Mouse (Mus musculus) hindbrain, embryonic 13.5 days (tissue): Measurements from ENCODE around the gene Gyg. TPM values are rescaled to one million over a fixed set of nuclear protein-coding genes. Genes with fewer than 3 reads are reported as not detected.

Source experiments
- ATAC-seq: fragments of 200-750 bp; cut with Nextera tagmentation; 2 replicates; pipeline ENCODE4 v1.8.0; 2017; ENCODE audit warnings: moderate TSS enrichment; ENCODE audit not compliant: low FRiP score
- H3K27ac ChIP-seq: fragments of 300-500 bp; sonication (generic); 2 replicates; pipeline ENCODE4 v1.5.1; 2015; ENCODE audit warnings: inconsistent platforms, mild to moderate bottlenecking, moderate library complexity
- H3K27me3 ChIP-seq: fragments of 300-500 bp; sonication (generic); 2 replicates; pipeline ENCODE4 v1.6.1; 2015; ENCODE audit warnings: mild to moderate bottlenecking, inconsistent platforms
- H3K36me3 ChIP-seq: fragments of 300-500 bp; sonication (generic); 2 replicates; pipeline ENCODE4 v1.6.1; 2015; ENCODE audit warnings: mild to moderate bottlenecking, inconsistent platforms
- H3K4me1 ChIP-seq: fragments of 300-500 bp; sonication (generic); replicated peaks from 2 replicates; pipeline ENCODE4 v1.6.1; 2015; ENCODE audit warnings: inconsistent platforms
- H3K4me2 ChIP-seq: fragments of 300-500 bp; sonication (generic); 2 replicates; pipeline ENCODE4 v1.6.1; 2015; ENCODE audit warnings: inconsistent platforms, mild to moderate bottlenecking, moderate library complexity
- H3K4me3 ChIP-seq: fragments of 300-500 bp; sonication (generic); 2 replicates; pipeline ENCODE4 v1.5.1; 2015; ENCODE audit warnings: mild to moderate bottlenecking, inconsistent platforms
- H3K9ac ChIP-seq: fragments of 300-500 bp; sonication (generic); 2 replicates; pipeline ENCODE4 v1.6.1; 2015; ENCODE audit warnings: mild to moderate bottlenecking, inconsistent platforms
- H3K9me3 ChIP-seq: fragments of 300-500 bp; sonication (generic); 2 replicates; pipeline ENCODE4 v1.6.1; 2016; ENCODE audit warnings: inconsistent platforms
- WGBS: fragments of 180-500 bp; shearing (Covaris S2); methylation state at CpG from one replicate; pipeline ENCODE4 v1.1.7; 2015; 5-methylcytosine and 5-hydroxymethylcytosine counted together
- polyA plus RNA-seq: library from polyadenylated mRNA; unstranded; fragments of >200 nt; fragmentation: Nextera tagmentation; extraction: Ambion mirVana; gene quantifications from 2 replicates; pipeline ENCODE4 v1.2.1, GENCODE M21; 2015

The Gyg gene
- polyA plus RNA-seq, 1 experiment from 2014 or later, result 34.8 TPM

DNA sequence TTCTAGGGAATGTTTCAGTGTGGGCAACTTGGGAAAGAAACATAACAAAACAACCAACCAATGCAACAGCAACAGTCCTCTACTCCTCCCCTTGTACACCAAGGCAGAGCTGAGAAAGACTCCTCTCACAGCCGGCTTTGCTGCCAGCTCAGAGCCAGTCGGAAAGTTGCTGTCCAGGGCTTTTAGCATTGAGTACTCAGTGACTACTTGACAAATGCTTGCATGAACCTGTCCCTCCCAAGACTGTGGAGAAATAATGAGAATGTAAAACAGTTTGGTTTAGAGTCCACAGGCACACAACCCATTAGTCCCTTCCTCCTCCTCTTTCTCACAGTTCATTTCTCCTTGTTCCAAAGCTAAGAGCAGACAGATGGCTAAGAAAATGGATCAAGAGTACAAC lies 10.7 kb downstream of the Gyg start:
- no peaks in the 10 kb centered on the region for H3K9me3 ChIP-seq
- no peak for ATAC-seq
- no peaks in the 10 kb centered on the region for H3K27me3 ChIP-seq
- no peaks in the 10 kb centered on the region for H3K36me3 ChIP-seq
- H3K4me2 ChIP-seq, result no peak overlapping the region
- no peak overlapping the region for H3K4me3 ChIP-seq
- no peaks in the 10 kb centered on the region for H3K4me1 ChIP-seq
- H3K27ac ChIP-seq, result no peak overlapping the region
- 58% methylated on average over 2 of the region's 2 CpGs for WGBS
- H3K9ac ChIP-seq, result no peak overlapping the region

DNA sequence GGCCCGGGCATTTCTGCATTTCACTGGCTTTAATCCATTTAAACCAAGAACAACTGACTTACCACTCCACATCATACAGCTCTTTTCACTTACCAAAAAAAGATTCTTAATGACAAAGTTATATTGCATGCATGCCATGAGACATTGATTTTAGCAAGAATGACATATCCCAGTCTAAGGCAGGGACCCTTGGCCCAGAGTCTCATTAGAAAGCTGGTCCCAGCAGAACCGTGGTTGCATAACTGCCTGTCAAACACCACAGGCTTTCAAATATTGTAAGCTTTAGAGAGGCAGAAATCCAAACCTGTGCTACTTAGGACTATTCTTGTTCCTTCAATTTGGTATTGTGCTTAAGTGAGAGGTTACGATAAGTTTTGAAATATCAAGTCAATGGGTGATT lies 11.4 kb downstream of the Gyg start:
- H3K36me3 ChIP-seq, result no peaks in the 10 kb centered on the region
- no peaks in the 10 kb centered on the region for H3K4me1 ChIP-seq
- H3K27ac ChIP-seq, result no peak overlapping the region
- ATAC-seq, result no peak
- no peak overlapping the region for H3K9ac ChIP-seq
- H3K4me2 ChIP-seq, result no peak overlapping the region
- no peaks in the 10 kb centered on the region for H3K9me3 ChIP-seq
- no peak overlapping the region for H3K4me3 ChIP-seq
- 85% methylated on average over 3 of the region's 3 CpGs for WGBS
- no peaks in the 10 kb centered on the region for H3K27me3 ChIP-seq

DNA sequence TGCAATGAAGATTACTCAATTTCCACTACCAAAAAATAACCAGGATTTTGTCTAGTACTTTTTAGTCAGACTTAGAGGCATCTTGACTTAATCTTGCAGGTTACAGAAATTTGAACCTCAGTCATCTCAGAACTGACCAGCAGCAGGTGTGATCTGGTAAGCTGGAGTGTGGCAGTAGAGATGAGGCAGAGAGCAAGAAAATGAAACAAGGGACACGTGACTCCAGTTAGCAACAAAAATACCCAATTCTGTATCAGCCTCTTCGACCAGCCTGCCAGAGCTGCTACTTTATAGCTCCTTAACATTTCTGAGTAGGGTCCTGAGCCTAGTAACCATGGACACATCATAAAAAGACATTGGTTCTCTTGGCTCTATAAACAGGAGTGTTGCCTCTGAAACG lies 12.5 kb downstream of the Gyg start:
- H3K4me2 ChIP-seq, result no peak overlapping the region
- no peak for ATAC-seq
- no peaks in the 10 kb centered on the region for H3K36me3 ChIP-seq
- H3K27ac ChIP-seq, result no peak overlapping the region
- H3K27me3 ChIP-seq, result no peaks in the 10 kb centered on the region
- H3K4me1 ChIP-seq, result no peaks in the 10 kb centered on the region
- H3K9me3 ChIP-seq, result no peaks in the 10 kb centered on the region
- H3K9ac ChIP-seq, result no peak overlapping the region
- H3K4me3 ChIP-seq, result no peak overlapping the region
- WGBS, result 88% methylated on average over 3 of the region's 3 CpGs

DNA sequence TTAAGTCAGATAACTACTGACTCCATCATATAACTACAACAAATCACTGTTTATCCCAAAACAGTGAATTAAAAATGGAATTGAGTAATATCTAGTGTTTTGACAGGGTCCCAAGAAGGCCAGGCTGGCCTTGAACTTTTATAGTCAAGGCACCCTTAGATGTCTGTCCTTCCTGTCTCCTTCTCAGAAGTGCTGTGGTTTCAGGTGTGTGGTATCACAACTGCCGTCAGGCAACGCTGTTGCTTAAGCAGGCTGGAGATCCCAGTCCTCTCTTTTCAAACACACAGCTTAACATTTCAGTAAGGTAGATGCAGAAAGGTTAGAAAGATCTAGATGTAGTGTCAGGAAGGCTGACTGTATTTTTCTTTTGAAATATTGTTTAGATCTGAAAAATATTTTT lies 13.0 kb downstream of the Gyg start:
- Histone ChIP-seq H3K4me3 (no peak overlapping the region), H3K27ac (no peak overlapping the region), H3K9me3 (no peaks in the 10 kb centered on the region), H3K27me3 (no peaks in the 10 kb centered on the region), H3K4me1 (no peaks in the 10 kb centered on the region), H3K4me2 (no peak overlapping the region), H3K9ac (no peak overlapping the region), H3K36me3 (no peaks in the 10 kb centered on the region)
- WGBS, result 93% methylated on average over 2 of the region's 2 CpGs
- no peak for ATAC-seq

DNA sequence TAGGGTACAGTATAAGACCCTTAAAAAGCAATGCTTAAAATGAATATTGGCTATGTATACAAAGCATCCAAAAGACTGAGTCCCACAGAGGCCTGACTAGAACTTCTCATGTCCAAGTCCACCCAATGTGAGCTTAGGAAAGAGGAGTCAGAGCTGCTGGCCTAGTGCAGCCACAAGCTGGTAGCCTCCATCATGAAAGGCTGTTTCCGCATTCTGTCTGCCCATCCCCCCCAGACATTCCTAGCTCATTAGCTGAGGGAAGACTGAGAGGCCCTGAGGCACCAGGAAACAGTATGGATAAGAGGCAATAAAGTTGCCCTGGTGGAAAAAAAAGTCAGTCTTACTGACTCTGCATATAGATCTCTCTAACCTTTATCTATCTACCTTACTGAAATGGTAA lies 13.4 kb downstream of the Gyg start:
- H3K4me3 ChIP-seq, result no peak overlapping the region
- no peak overlapping the region for H3K9ac ChIP-seq
- H3K4me1 ChIP-seq, result no peaks in the 10 kb centered on the region
- ATAC-seq, result no peak
- no peaks in the 10 kb centered on the region for H3K27me3 ChIP-seq
- H3K9me3 ChIP-seq, result no peaks in the 10 kb centered on the region
- 43% methylated on average over 1 of the region's 1 CpGs for WGBS
- no peak overlapping the region for H3K4me2 ChIP-seq
- H3K27ac ChIP-seq, result no peak overlapping the region
- no peaks in the 10 kb centered on the region for H3K36me3 ChIP-seq

DNA sequence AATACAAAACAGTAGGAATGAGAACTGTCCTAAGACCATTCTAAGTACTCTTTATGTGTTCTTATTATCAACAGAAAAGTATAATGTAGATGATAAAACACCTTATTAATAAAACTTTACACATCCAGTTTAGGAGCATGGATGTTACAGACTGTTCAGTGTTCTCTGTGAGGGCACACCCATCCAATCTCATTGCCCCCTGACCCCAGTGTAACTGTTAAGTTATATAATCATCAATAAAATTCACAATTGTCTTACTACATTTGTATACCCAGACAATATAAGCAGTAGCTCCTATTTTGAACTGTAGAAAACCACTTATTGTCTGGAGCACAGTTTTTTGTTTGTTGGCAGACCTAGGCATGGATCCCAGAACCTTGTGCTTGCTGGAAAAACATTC lies 13.9 kb downstream of the Gyg start:
- no peak for ATAC-seq
- Histone ChIP-seq H3K4me2 (no peak overlapping the region), H3K27me3 (no peaks in the 10 kb centered on the region), H3K27ac (no peak overlapping the region), H3K4me1 (no peaks in the 10 kb centered on the region), H3K9ac (no peak overlapping the region), H3K9me3 (no peaks in the 10 kb centered on the region), H3K4me3 (no peak overlapping the region), H3K36me3 (no peaks in the 10 kb centered on the region)

DNA sequence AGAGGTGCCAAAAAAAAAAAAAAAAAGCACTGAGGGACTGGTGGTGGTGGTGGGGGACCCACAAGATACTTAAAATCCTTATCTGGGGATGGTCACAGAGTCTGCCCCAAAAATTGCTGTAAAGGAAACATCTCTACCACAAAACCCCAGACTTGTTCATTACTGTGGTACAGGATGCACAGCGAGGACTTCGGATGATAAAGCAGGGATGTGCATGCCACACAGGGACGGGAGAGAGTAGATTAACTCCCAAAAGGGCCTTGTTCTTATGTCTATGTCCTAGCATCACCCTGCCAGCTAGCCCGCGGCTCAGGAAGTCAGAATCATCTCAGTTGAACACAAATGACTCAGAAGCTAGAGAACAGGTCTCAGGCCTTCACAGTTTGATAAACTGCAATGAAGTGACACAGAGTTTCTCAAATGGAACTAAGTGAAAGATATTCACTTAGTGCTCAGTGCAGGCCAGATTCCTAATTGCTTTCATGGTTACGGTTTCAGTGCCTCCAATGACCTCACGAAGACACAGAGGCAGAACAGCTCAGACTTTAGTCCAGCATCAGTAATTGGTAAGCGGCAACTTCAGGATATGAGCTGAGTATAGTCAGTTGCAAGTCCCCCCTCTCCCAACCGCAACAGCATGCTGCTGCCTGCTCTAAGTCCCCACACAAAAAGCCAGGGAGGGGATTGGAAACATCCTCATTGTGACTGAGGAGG lies 18.1 kb downstream of the Gyg start:
- no peak overlapping the region for H3K9ac ChIP-seq
- no peaks in the 10 kb centered on the region for H3K36me3 ChIP-seq
- H3K4me3 ChIP-seq, result no peak overlapping the region
- no peaks in the 10 kb centered on the region for H3K9me3 ChIP-seq
- no peaks in the 10 kb centered on the region for H3K4me1 ChIP-seq
- H3K4me2 ChIP-seq, result no peak overlapping the region
- no peaks in the 10 kb centered on the region for H3K27me3 ChIP-seq
- WGBS, result 89% methylated on average over 9 of the region's 9 CpGs
- ATAC-seq, result no peak
- no peak overlapping the region for H3K27ac ChIP-seq

DNA sequence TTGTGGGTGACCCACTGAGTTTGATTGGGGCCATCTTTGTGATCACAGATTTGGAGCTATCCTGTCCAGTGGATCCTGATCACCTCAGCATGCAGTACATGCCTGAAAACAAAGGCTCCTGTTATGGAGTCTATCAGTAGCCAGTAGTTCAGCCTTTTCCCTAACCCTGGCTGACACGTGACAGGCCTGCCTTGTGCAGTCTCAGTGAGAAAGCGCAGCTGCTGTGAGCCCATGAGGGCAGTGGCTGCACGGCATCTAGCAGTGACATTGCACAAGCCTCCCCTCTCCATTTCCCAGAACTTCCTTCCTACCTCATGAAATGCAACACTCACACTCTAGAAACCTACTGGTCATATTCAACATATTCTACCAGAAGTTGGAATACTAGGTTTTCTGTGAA lies 20.6 kb downstream of the Gyg start:
- Histone ChIP-seq H3K4me1 (no peaks in the 10 kb centered on the region), H3K36me3 (no peaks in the 10 kb centered on the region), H3K27me3 (no peaks in the 10 kb centered on the region), H3K4me3 (no peak overlapping the region), H3K9ac (no peak overlapping the region), H3K9me3 (no peaks in the 10 kb centered on the region), H3K27ac (no peak overlapping the region), H3K4me2 (no peak overlapping the region)
- no peak for ATAC-seq
- WGBS, result 66% methylated on average over 3 of the region's 3 CpGs

DNA sequence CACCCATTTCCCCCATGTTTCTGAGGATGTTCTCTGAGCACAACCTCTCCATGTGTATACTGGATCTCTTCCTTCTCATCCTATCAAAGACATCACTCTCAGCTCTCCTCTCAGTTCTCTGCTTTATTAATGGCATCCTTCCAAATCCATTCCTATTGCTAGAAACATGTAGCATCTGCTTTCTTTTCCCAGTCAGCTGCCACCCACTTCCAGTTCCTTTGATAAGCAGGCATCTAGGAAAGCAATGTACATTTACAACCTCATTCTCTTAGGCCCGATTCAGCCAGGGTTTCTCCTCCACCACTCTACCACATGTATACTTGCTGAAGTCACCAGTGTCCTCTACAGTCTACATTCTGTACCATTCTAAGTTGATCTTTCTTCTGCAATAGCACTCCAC lies 21.4 kb downstream of the Gyg start:
- Histone ChIP-seq H3K4me1 (no peaks in the 10 kb centered on the region), H3K27me3 (no peaks in the 10 kb centered on the region), H3K9ac (no peak overlapping the region), H3K4me3 (no peak overlapping the region), H3K27ac (no peak overlapping the region), H3K9me3 (no peaks in the 10 kb centered on the region), H3K36me3 (no peaks in the 10 kb centered on the region), H3K4me2 (no peak overlapping the region)
- ATAC-seq, result no peak
- WGBS, result 100% methylated on average over 1 of the region's 1 CpGs

DNA sequence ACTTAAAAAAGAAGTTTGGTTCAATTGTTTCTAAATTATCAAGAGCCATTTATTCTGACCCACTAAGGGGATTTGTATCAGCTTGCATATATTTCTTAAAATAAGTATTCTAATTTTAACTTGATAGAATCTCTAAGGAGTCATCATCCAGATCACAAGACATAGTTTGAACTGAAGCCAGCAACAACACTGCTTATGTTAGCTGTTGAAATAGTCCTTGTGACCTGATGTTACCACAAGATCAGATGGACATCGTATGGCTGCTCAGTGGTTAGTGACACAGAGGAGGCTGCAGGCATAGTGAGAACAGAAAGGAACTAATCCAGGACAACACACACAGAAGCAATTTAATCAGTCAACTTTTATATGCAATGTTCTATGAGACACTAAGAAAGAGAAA lies 22.4 kb downstream of the Gyg start:
- Histone ChIP-seq H3K4me2 (no peak overlapping the region), H3K27me3 (no peaks in the 10 kb centered on the region), H3K27ac (no peak overlapping the region), H3K4me3 (no peak overlapping the region), H3K36me3 (no peaks in the 10 kb centered on the region), H3K9me3 (no peaks in the 10 kb centered on the region), H3K4me1 (no peaks in the 10 kb centered on the region), H3K9ac (no peak overlapping the region)
- no peak for ATAC-seq
- WGBS, result 91% methylated on average over 1 of the region's 1 CpGs

DNA sequence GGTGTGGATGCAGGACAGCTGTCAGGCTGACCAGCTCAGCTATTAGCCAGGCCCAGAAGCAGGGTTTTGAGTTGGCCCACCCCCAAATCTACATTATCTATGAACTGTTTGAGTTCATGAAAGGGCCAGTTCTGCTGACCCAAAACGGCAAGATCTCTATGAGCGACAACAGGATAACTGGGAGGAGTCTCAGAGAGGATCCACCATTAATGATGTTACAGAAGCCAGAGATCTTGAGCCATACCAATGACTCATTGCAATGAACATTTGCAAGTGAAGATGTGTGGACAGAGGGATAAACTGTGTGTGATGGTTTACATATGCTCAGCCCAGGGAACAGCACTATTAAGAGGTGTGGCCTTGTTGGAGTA lies 23.8 kb downstream of the Gyg start:
- 0 out of 2 replicates have a peak, but pooled peaks cover under 1% of the 10 kb centered on the region for H3K36me3 ChIP-seq
- no peak overlapping the region for H3K4me3 ChIP-seq
- H3K4me1 ChIP-seq, result no peaks in the 10 kb centered on the region
- no peak overlapping the region for H3K27ac ChIP-seq
- H3K27me3 ChIP-seq, result no peaks in the 10 kb centered on the region
- H3K9me3 ChIP-seq, result no peaks in the 10 kb centered on the region
- no peak overlapping the region for H3K4me2 ChIP-seq
- ATAC-seq, result no peak
- WGBS, result 92% methylated on average over 2 of the region's 2 CpGs
- no peak overlapping the region for H3K9ac ChIP-seq

DNA sequence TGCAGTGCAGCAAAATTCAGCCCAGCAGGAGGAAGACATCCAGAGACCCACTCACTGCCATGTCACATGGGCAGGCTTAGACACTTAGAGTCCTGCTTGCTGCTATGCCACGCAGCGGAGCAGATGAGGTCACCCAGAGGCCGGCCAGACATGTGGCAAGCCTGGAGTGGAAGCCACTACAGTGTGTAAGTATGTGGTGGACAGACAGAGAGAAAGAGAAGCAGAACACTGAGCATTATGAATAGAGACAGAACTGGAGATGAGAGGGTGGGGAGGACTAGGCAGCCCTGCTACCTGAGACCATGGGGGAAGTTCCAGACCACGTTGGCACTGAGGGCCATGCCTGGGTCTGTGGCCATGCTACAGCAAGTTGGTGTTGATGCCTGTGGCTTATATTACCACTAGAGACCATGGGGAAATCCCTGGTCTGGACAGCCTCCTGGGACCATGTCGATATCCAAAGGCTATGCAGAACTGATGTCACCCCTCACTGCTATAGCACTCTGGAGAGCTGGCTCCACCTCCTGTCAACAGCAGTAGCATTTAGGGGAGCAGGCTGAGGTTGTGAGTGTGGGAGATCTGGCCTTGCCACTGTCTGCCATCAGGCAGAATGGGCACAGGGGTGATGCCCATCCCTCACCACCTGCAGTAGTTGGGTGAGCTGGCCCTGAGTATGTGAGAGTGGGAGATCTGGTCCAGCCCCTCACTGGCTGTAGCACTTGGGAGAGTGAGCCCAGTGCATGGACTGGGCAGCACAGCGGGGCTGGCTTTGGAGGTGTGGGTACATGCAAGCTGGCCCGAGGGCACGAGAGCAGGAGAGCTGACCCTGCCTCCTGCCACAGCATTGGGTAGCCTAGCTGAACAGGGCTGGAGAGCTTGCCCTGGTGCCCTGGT lies 24.4 kb downstream of the Gyg start:
- Histone ChIP-seq H3K36me3 (0 out of 2 replicates have a peak, but pooled peaks cover 3% of the 10 kb centered on the region), H3K4me3 (no peak overlapping the region), H3K27ac (no peak overlapping the region), H3K27me3 (no peaks in the 10 kb centered on the region), H3K4me2 (no peak overlapping the region), H3K4me1 (no peaks in the 10 kb centered on the region), H3K9ac (no peak overlapping the region), H3K9me3 (no peaks in the 10 kb centered on the region)
- 95% methylated on average over 8 of the region's 8 CpGs for WGBS
- no peak for ATAC-seq

DNA sequence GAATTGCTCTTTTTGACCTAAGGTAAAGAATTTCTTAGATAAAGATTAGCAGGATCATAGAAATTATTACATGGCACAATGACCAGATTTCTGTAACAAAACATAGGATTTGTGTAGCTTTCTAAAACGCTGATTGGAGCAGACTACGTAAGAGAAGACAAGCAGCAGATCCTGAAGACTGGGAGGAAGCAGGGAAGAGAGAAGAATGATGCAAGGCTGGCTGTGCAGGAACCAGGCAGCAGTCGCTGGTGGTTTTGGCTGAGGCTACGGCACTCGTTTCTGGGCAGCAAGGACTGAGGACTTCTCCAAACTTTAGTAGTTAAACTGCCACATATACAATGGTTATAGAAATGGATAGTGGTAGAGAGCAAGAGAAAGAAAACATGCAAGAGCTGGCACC lies 25.6 kb downstream of the Gyg start:
- Histone ChIP-seq H3K4me2 (no peak overlapping the region), H3K36me3 (0 out of 2 replicates have a peak, but pooled peaks cover 3% of the 10 kb centered on the region), H3K4me3 (no peak overlapping the region), H3K27me3 (no peaks in the 10 kb centered on the region), H3K27ac (no peak overlapping the region), H3K9ac (no peak overlapping the region), H3K9me3 (no peaks in the 10 kb centered on the region), H3K4me1 (no peaks in the 10 kb centered on the region)
- ATAC-seq, result no peak
- 96% methylated on average over 5 of the region's 5 CpGs for WGBS
